Mouse (Mus musculus) cerebellum, postnatal 25 days (tissue): ENCODE measurements around the gene Prr18.
A peak's percentile ranks its signal among the peaks of the same experiment; 100 is the strongest.
"Not testable (repeated sequence)": the region's sequence is repeated elsewhere in the genome, so short reads cannot be mapped to it uniquely, and the experiment has no call there.

Experiments
- DNase-seq, 2 experiments: peaks; one replicate each; pipeline ENCODE4 v3.0.0; 2021; ENCODE audit warnings: mixed read lengths in 2 of 2

Prr18 gene

GRCm38 (mm10) chr17:8337159-8337558 lies at the start of gene Prr18:
Gene Prr18 (plus strand): TSS chr17:8337459.
- DNase-seq, result not testable (repeated sequence)

GRCm38 (mm10) chr17:8289993-8290679 lies 47.1 kb upstream of the Prr18 start:
- DNase-seq, result no peak

- DNase-seq, result no peak
Measured at GRCm38 (mm10) chr17:8290736-8291135, 46.5 kb upstream of the Prr18 start.

DNA sequence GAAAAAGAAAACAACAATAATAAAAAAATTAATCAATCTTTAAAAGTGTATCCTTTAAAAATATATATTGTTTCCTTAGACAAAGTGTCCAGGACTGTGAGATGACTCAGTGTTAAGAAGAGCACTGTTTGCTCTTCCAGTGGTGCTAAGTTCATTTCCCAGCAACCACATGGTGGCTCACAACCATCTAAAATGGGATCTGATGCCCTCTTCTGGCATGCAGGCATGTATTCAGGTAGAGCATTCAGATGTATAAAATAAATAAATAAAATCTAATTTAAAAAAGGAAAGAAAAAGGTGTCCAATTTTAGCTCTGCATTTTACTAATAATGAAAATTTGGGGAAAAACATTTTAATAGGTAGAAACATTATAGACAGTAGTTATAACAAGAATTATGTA lies 41.4 kb upstream of the Prr18 start:
- no peak for DNase-seq

DNA sequence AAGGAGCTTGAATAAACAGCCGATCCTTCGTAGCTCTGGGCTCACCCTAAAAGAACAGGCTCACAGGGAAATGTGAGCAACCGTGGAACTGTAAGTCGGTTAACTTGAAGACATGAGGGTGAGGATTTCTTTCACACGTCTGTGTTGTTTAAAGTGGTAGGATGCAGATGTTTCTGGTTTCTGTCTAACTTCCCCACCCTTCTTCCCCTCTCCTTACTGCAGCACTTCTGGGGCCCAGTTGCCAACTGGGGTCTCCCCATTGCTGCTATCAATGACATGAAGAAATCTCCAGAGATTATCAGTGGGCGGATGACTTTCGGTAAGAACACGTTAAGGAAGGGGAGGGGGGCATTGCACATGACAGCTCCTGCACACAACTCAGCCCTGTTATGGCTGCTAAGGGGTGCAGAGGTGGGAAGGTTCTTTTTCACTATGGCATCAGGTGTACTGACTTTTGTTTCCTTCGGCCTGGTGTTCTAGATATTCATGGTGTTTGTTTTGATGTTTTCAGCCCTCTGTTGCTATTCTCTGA lies 40.9 kb upstream of the Prr18 start:
- no peak for DNase-seq

GRCm38 (mm10) chr17:8297746-8298145 lies 39.5 kb upstream of the Prr18 start:
- no peak for DNase-seq

DNA sequence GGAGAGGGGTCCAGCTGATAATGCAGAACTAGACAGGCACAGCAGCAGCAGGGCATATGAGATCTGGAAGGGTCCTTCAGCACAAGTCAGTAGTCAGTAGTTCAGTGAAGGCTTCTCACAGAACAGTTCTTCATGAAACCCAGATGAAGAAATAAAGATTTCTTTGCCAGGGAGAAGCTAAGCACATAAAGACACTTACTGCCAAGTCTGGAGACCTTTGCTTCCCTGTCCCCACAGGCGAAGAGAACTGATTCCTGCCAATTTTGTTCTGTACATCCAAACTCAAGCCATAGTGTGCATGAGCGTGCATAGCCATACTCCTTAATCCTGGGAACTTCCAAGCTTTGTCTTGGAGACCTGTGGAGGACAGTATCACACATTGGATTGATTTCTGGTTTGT lies 39.0 kb upstream of the Prr18 start:
- DNase-seq, result no peak

GRCm38 (mm10) chr17:8299524-8299923 lies 37.7 kb upstream of the Prr18 start:
- no peak for DNase-seq

GRCm38 (mm10) chr17:8301515-8301914 lies 35.7 kb upstream of the Prr18 start:
- DNase-seq, result no peak

DNA sequence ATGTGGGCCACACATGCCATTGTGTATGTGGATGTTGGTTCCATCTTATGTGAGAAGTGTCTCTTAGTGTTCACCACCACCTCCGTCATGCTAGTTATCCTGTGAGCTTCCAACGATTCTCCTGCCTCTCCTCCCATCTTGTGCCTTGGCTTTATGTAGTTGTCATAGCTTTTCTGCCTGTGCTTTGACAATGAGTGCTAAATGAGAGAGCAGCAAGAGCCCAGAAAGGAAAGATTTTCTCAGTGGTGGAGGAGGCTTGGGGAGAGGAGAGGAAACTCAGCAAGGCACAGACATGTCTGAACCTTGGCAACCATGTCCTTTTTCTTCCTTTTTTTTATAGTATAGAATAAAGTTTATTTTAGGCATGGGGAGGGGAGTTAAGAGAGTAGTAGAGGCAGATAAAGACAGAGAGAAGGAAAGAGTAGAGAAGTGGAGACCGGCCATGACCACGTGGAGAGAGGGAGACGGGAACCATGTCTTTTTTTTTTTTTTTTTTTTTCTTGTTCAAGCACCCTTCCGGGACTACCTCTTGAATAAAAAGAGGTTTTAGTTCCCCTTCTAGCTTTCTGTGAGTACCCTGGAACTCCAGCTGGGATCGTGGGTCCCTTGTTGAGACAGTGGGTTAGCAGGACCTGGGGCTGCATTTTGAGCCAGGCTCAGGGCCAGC lies 34.4 kb upstream of the Prr18 start:
- no peak for DNase-seq

GRCm38 (mm10) chr17:8303671-8304070 lies 33.6 kb upstream of the Prr18 start:
- DNase-seq, result no peak

DNA sequence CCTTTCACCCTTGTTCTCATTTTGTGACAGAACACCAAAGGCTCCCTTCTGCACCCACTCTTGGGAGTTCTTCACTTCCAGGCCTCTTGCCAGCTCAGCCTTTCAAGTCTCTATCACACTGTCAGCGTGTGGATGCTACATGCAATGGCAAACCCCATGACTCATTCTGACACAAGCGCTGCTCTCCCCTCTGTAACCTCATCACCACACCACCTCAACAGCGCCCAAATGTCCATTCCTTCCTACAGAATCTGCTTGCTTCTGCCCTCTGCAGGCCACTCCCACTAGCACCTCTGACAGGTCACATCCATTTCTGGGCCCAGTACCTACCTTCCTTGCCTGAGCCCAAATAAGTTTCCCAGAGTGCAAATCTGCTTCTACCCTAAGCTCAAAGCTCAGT lies 31.5 kb upstream of the Prr18 start:
- DNase-seq, result peak; percentile 20 to 21

DNA sequence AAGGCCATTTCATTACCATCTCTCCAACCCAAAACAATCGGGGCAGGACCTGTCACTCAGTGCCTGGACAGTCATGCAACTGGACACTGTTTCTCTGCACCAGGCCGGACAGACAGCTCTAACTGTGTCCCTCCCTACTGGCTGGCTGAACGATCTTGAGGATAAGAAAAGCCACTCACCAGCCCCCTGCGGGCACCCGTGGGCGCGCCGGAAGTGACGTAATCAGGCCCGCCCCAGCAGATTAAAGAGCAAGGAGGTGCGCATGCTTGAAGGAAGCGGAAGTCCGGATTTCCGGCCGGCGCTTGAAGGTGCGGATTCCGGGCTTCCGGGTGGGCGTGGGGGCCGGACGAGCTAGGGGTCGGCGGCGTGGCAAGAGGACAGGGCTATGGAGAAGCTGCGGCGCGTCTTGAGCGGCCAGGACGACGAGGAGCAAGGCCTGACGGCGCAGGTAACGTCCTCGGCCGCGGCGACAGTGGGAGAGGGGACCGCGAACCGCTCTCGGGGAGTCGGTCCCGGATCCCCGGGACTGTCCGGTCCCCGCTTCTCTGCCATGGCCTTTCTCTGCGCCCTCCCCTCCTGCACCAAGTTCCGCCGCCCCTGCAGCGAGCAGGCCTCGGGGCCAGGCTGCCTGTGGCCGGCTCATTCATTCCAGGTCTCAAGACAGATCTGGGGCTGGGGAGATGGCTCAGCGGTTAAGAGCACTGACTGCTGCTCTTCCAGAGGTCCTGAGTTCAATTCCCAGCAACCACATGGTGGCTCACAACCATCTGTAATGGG lies 26.2 kb upstream of the Prr18 start, which contains the start of gene Sft2d1:
Gene Sft2d1, plus strand, starts transcription at position 265 of the 777 bp plus-strand sequence.
- DNase-seq, result peak; percentile 98 to 99

GRCm38 (mm10) chr17:8311751-8312150 lies 25.5 kb upstream of the Prr18 start:
- no peak for DNase-seq

GRCm38 (mm10) chr17:8313976-8314375 lies 23.3 kb upstream of the Prr18 start:
- DNase-seq, result no peak

DNA sequence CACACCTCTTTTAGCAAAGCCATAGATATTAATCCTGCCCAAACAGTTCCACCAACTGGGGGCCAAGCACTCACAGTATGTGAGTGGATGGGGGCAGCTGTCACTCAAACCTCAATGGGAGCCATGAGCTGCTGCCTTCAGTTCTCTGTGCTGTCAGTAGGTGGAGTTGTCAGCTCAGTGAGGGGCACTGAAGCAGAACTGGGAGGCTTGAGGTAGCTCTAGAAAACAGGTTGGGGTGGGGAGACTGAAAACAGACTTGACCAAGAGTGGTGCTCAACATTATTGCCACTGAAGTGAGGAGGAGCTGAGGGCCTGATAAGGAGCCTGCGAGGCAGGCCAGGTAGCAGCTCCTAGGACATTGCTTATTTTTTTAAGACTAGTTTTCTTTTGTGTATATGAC lies 21.0 kb upstream of the Prr18 start:
- DNase-seq, result peak in 1 of 2 experiments; percentile 23

GRCm38 (mm10) chr17:8326877-8327276 lies 10.4 kb upstream of the Prr18 start:
- not testable (repeated sequence) for DNase-seq

- DNase-seq, result peak in 1 of 2 experiments; percentile 34
Measured at GRCm38 (mm10) chr17:8328511-8329174, 8.6 kb upstream of the Prr18 start.

DNA sequence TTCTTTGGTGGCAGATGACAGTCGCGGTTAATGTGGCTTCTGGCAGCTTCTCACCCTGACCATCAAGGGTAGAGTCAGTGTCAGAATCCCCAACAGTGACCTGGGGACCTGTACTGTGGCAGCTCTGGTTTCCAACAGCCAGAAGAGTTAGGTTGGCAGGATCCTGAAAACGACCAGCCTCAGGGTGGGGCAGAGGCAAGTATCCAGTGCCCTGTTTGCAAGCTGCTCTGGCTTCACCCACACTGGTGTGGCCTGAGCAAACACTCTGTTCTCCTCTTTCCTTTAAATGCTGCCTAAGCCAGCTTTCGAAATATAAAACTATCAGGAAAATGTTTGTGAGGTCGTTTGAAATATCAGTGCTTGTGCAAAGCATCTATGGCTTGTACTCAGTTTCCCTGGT lies 6.7 kb upstream of the Prr18 start:
- no peak for DNase-seq

DNA sequence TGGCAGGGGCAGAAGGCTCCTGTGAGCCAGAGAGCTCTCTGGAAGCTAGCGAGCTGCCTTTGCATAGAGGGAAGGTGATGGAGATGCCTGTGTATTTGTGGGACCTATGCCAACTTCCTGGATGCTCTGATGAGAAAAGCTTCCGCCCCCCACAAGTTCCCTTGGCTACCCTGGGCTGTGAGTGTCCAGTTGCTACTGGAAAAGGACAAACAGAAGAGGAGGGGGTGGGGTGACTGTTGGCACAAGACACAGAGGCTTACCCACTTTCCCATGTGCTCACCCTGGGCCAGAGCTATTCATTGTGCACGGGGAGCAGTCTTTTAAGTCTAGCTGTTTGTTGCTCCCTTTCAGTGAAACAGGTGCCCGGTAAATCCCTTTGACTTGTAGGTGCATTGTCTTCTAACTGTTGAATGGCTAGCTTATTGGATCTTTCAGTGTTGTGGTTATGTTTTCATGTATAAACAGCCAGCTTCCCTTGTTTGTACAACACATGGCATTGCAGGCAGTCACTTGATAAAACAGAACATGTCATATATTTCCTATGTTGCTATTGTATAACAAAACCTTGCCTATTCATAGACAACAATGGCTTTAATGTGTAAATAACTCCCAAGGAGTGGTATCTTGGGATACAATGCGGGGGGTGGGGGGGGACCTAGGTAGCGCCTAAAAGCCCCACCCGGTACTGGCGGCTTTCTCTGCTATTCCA lies 2.6 kb downstream of the Prr18 start:
- DNase-seq, result peak; percentile 27 to 33

GRCm38 (mm10) chr17:8340407-8341359 lies 3.4 kb downstream of the Prr18 start:
- DNase-seq, result peak; percentile 67 to 74
